Mouse (Mus musculus) neural tube, embryonic 13.5 days (tissue): ENCODE results near the gene Padi2. TPM values are rescaled to one million over a fixed set of nuclear protein-coding genes. Genes with fewer than 3 reads are reported as not detected.

Experiments used
- ATAC-seq: fragments of 200-750 bp; cut with Nextera tagmentation; 2 replicates; pipeline ENCODE4 v1.8.0; 2017; ENCODE audit warnings: low read depth, mild to moderate bottlenecking, moderate TSS enrichment, moderate library complexity
- H3K27ac ChIP-seq: fragments of 300-500 bp; sonication (generic); replicated peaks from 2 replicates; pipeline ENCODE4 v1.5.1; 2015; ENCODE audit warnings: moderate library complexity, mild to moderate bottlenecking, inconsistent platforms
- H3K27me3 ChIP-seq: fragments of 300-500 bp; sonication (generic); 2 replicates; pipeline ENCODE4 v1.6.1; 2015; ENCODE audit warnings: mild to moderate bottlenecking, inconsistent platforms
- H3K36me3 ChIP-seq: fragments of 300-500 bp; sonication (generic); 2 replicates; pipeline ENCODE4 v1.6.1; 2015; ENCODE audit warnings: mild to moderate bottlenecking, inconsistent platforms
- H3K4me1 ChIP-seq: fragments of 300-500 bp; sonication (generic); replicated peaks from 2 replicates; pipeline ENCODE4 v1.6.1; 2015; ENCODE audit warnings: inconsistent platforms
- H3K4me2 ChIP-seq: fragments of 300-500 bp; sonication (generic); 2 replicates; pipeline ENCODE4 v1.6.1; 2015; ENCODE audit warnings: inconsistent platforms, mild to moderate bottlenecking, moderate library complexity
- H3K4me3 ChIP-seq: fragments of 300-500 bp; sonication (generic); 2 replicates; pipeline ENCODE4 v1.5.1; 2015; ENCODE audit warnings: mild to moderate bottlenecking, inconsistent platforms
- H3K9ac ChIP-seq: fragments of 300-500 bp; sonication (generic); 2 replicates; pipeline ENCODE4 v1.6.1; 2015; ENCODE audit warnings: moderate library complexity, mild to moderate bottlenecking, inconsistent platforms
- H3K9me3 ChIP-seq: fragments of 300-500 bp; sonication (generic); 2 replicates; pipeline ENCODE4 v1.6.1; 2016; ENCODE audit warnings: inconsistent platforms
- WGBS: fragments of 180-500 bp; shearing (Covaris S2); methylation state at CpG from one replicate; pipeline ENCODE4 v1.1.7; 2015; 5-methylcytosine and 5-hydroxymethylcytosine counted together
- polyA plus RNA-seq: library from polyadenylated mRNA; unstranded; fragments of >200 nt; fragmentation: Nextera tagmentation; extraction: Ambion mirVana; gene quantifications from 2 replicates; pipeline ENCODE4 v1.2.1, GENCODE M21; 2015

The Padi2 gene
- polyA plus RNA-seq, 1 experiment from 2014 or later = 4.4 TPM

GRCm38 (mm10) chr4:140912271-140912833 is 6.2 kb downstream of the Padi2 start:
- no peaks in the 10 kb centered on the region for H3K36me3 ChIP-seq
- no peak overlapping the region for H3K27ac ChIP-seq
- 83% methylated on average over 10 of the region's 10 CpGs for WGBS
- no peak overlapping the region for H3K4me3 ChIP-seq
- H3K4me2 ChIP-seq = no peak overlapping the region
- peaks cover 7% of the 10 kb centered on the region for H3K4me1 ChIP-seq
- H3K9me3 ChIP-seq = no peaks in the 10 kb centered on the region
- ATAC-seq = no peak
- peaks cover 23% of the 10 kb centered on the region for H3K27me3 ChIP-seq
- H3K9ac ChIP-seq = no peak overlapping the region

- WGBS = 92% methylated on average over 9 of the region's 9 CpGs
Observed at GRCm38 (mm10) chr4:140913565-140913964, 7.4 kb downstream of the Padi2 start.

GRCm38 (mm10) chr4:140914731-140915131 is 8.6 kb downstream of the Padi2 start:
- peak overlapping the region; percentile 56; the same call in 1 of the 2 replicates for H3K27ac ChIP-seq
- H3K4me2 ChIP-seq = no peak overlapping the region
- H3K9me3 ChIP-seq = no peaks in the 10 kb centered on the region
- H3K4me1 ChIP-seq = peaks cover 13% of the 10 kb centered on the region
- no peaks in the 10 kb centered on the region for H3K36me3 ChIP-seq
- H3K9ac ChIP-seq = no peak overlapping the region
- ATAC-seq = 0 out of 2 replicates have a peak, but pooled peaks have one; percentile 24
- peaks cover under 1% of the 10 kb centered on the region for H3K27me3 ChIP-seq
- H3K4me3 ChIP-seq = no peak overlapping the region
- 49% methylated on average over 6 of the region's 6 CpGs for WGBS

More at GRCm38 (mm10) chr4:140913565-140913964, 7.4 kb downstream of the Padi2 start:
- Histone ChIP-seq H3K9ac (no peak overlapping the region), H3K4me3 (no peak overlapping the region), H3K27me3 (peaks cover 11% of the 10 kb centered on the region), H3K4me1 (peaks cover 7% of the 10 kb centered on the region), H3K4me2 (no peak overlapping the region), H3K9me3 (no peaks in the 10 kb centered on the region), H3K36me3 (no peaks in the 10 kb centered on the region), H3K27ac (no peak overlapping the region)
- no peak for ATAC-seq

- H3K4me1 ChIP-seq = peaks cover 13% of the 10 kb centered on the region
- H3K36me3 ChIP-seq = no peaks in the 10 kb centered on the region
- 74% methylated on average over 3 of the region's 3 CpGs for WGBS
- no peak overlapping the region for H3K4me2 ChIP-seq
- no peak overlapping the region for H3K4me3 ChIP-seq
- no peaks in the 10 kb centered on the region for H3K27me3 ChIP-seq
- no peak for ATAC-seq
- no peak overlapping the region for H3K9ac ChIP-seq
- H3K27ac ChIP-seq = peak overlapping the region; percentile 56; the same call in 1 of the 2 replicates
- no peaks in the 10 kb centered on the region for H3K9me3 ChIP-seq
Observed at GRCm38 (mm10) chr4:140915235-140915634, 9.1 kb downstream of the Padi2 start.

GRCm38 (mm10) chr4:140916296-140916695 is 10.2 kb downstream of the Padi2 start:
- H3K9me3 ChIP-seq = no peaks in the 10 kb centered on the region
- H3K9ac ChIP-seq = no peak overlapping the region
- no peak for ATAC-seq
- peaks cover 11% of the 10 kb centered on the region; the same call in 1 of the 2 replicates for H3K4me1 ChIP-seq
- no peaks in the 10 kb centered on the region for H3K27me3 ChIP-seq
- H3K27ac ChIP-seq = no peak overlapping the region
- WGBS = 85% methylated on average over 5 of the region's 5 CpGs
- H3K4me3 ChIP-seq = no peak overlapping the region
- no peaks in the 10 kb centered on the region for H3K36me3 ChIP-seq
- no peak overlapping the region for H3K4me2 ChIP-seq

- WGBS = 90% methylated on average over 9 of the region's 9 CpGs
- H3K9me3 ChIP-seq = no peaks in the 10 kb centered on the region
- no peak overlapping the region for H3K27ac ChIP-seq
- H3K27me3 ChIP-seq = 0 out of 2 replicates have a peak, but pooled peaks cover 2% of the 10 kb centered on the region
- no peak overlapping the region for H3K4me2 ChIP-seq
- H3K9ac ChIP-seq = no peak overlapping the region
- no peak for ATAC-seq
- H3K36me3 ChIP-seq = no peaks in the 10 kb centered on the region
- H3K4me1 ChIP-seq = peaks cover 11% of the 10 kb centered on the region; the same call in 1 of the 2 replicates
- no peak overlapping the region for H3K4me3 ChIP-seq
Observed at GRCm38 (mm10) chr4:140917451-140917850, 11.3 kb downstream of the Padi2 start.

GRCm38 (mm10) chr4:140919974-140920836 is 14.1 kb downstream of the Padi2 start:
- Histone ChIP-seq H3K27ac (no peak overlapping the region), H3K27me3 (0 out of 2 replicates have a peak, but pooled peaks cover 2% of the 10 kb centered on the region), H3K9ac (no peak overlapping the region), H3K9me3 (no peaks in the 10 kb centered on the region), H3K4me1 (0 out of 2 replicates have a peak, but pooled peaks cover 11% of the 10 kb centered on the region), H3K4me2 (no peak overlapping the region), H3K4me3 (no peak overlapping the region), H3K36me3 (no peaks in the 10 kb centered on the region)
- WGBS = 71% methylated on average over 11 of the region's 11 CpGs
- ATAC-seq = no peak

- Histone ChIP-seq H3K27ac (no peak overlapping the region), H3K9ac (no peak overlapping the region), H3K36me3 (no peaks in the 10 kb centered on the region), H3K27me3 (0 out of 2 replicates have a peak, but pooled peaks cover 2% of the 10 kb centered on the region), H3K4me3 (no peak overlapping the region), H3K4me1 (0 out of 2 replicates have a peak, but pooled peaks cover 11% of the 10 kb centered on the region), H3K9me3 (no peaks in the 10 kb centered on the region), H3K4me2 (no peak overlapping the region)
- WGBS = 81% methylated on average over 5 of the region's 5 CpGs
- ATAC-seq = no peak
Observed at GRCm38 (mm10) chr4:140922508-140922907, 16.4 kb downstream of the Padi2 start.

- Histone ChIP-seq H3K9me3 (no peaks in the 10 kb centered on the region), H3K4me2 (no peak overlapping the region), H3K9ac (no peak overlapping the region), H3K4me3 (no peak overlapping the region), H3K4me1 (peaks cover 11% of the 10 kb centered on the region), H3K36me3 (no peaks in the 10 kb centered on the region), H3K27me3 (0 out of 2 replicates have a peak, but pooled peaks cover 2% of the 10 kb centered on the region), H3K27ac (no peak overlapping the region)
- 76% methylated on average over 8 of the region's 8 CpGs for WGBS
- ATAC-seq = no peak
Observed at GRCm38 (mm10) chr4:140925648-140926047, 19.5 kb downstream of the Padi2 start.

- H3K36me3 ChIP-seq = no peaks in the 10 kb centered on the region
- no peaks in the 10 kb centered on the region for H3K9me3 ChIP-seq
- H3K4me3 ChIP-seq = no peak overlapping the region
- no peaks in the 10 kb centered on the region for H3K27me3 ChIP-seq
- H3K4me1 ChIP-seq = peaks cover 24% of the 10 kb centered on the region
- WGBS = 89% methylated on average over 9 of the region's 9 CpGs
- no peak overlapping the region for H3K27ac ChIP-seq
- ATAC-seq = no peak
- H3K9ac ChIP-seq = no peak overlapping the region
- H3K4me2 ChIP-seq = no peak overlapping the region
Observed at GRCm38 (mm10) chr4:140928349-140928748, 22.2 kb downstream of the Padi2 start.

GRCm38 (mm10) chr4:140929745-140930144 is 23.6 kb downstream of the Padi2 start:
- Histone ChIP-seq H3K4me2 (no peak overlapping the region), H3K4me1 (peaks cover 24% of the 10 kb centered on the region), H3K36me3 (no peaks in the 10 kb centered on the region), H3K9me3 (no peaks in the 10 kb centered on the region), H3K27ac (0 out of 2 replicates have a peak overlapping the region, but pooled peaks have one; percentile 33), H3K27me3 (no peaks in the 10 kb centered on the region), H3K4me3 (no peak overlapping the region), H3K9ac (no peak overlapping the region)
- peak; percentile 57 for ATAC-seq
- WGBS = 60% methylated on average over 8 of the region's 8 CpGs

- no peak for ATAC-seq
- H3K4me2 ChIP-seq = no peak overlapping the region
- H3K27me3 ChIP-seq = no peaks in the 10 kb centered on the region
- peaks cover 24% of the 10 kb centered on the region for H3K4me1 ChIP-seq
- no peaks in the 10 kb centered on the region for H3K36me3 ChIP-seq
- H3K27ac ChIP-seq = 0 out of 2 replicates have a peak overlapping the region, but pooled peaks have one; percentile 5
- 0 out of 2 replicates have a peak overlapping the region, but pooled peaks have one; percentile 5 for H3K9ac ChIP-seq
- no peaks in the 10 kb centered on the region for H3K9me3 ChIP-seq
- no peak overlapping the region for H3K4me3 ChIP-seq
- WGBS = 62% methylated on average over 10 of the region's 10 CpGs
Observed at GRCm38 (mm10) chr4:140930900-140931470, 24.8 kb downstream of the Padi2 start.
